Mouse (Mus musculus) mature B cell (primary cell): Measurements from ENCODE around the gene Fam24b.

Source experiments
- in situ Hi-C: fragments of 300-500 bp; cut with MboI; formaldehyde crosslinking; loops from 2 replicates; pipeline ENCODE4 v1.14.3; 2019

The Fam24b gene

GRCm38 (mm10) chr7:131329416-131329815 lies at the start of gene Fam24b:
TSS of gene Fam24b (minus strand) at chr7:131329516.
- in situ Hi-C loops: no loop called here

DNA sequence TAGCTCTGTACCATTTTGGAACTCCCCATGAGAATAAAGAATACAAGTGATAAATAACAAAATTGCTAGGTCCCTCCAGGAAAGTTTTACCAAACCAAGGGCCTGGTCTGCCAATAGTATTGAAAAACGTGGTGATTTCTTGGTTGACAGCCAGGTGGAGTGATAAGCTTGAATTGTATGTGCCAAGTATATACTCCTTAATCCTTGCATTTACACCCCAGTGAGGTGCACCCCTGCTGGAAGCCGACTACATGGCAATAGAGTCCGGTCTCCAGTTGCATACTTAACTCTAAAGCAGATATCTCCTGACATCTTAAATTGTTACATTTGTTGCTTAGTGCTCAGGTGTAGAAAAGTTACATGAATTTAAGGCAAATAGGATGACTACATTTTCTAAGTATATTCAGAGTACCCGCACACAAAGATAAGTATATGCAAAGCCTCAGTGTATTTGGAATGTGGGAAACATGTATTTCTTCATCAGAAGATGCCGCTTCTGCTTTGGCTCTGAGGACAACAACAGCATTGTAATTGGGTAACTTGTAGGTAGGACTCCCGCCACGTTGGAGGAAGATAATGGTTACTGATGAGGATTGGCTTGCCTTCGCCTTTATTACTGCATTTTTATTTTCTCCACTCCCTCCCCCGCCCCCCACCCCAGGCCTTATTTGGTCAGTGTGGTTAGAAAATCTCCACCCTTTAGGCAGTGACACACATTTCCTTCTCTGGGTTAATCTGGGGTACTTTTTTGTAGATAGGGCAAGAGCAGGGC lies 42.8 kb upstream of the Fam24b start:
- in situ Hi-C loops: no loop called here

GRCm38 (mm10) chr7:131371470-131371860 lies 42.1 kb upstream of the Fam24b start:
- in situ Hi-C loops: no loop called here

GRCm38 (mm10) chr7:131370648-131371469 lies 41.5 kb upstream of the Fam24b start, which contains the start of gene Pstk:
TSS of gene Pstk (plus strand) at chr7:131371141.
- in situ Hi-C loops: no loop called here

GRCm38 (mm10) chr7:131364131-131364530 lies 34.8 kb upstream of the Fam24b start:
- in situ Hi-C loops: no loop called here

DNA sequence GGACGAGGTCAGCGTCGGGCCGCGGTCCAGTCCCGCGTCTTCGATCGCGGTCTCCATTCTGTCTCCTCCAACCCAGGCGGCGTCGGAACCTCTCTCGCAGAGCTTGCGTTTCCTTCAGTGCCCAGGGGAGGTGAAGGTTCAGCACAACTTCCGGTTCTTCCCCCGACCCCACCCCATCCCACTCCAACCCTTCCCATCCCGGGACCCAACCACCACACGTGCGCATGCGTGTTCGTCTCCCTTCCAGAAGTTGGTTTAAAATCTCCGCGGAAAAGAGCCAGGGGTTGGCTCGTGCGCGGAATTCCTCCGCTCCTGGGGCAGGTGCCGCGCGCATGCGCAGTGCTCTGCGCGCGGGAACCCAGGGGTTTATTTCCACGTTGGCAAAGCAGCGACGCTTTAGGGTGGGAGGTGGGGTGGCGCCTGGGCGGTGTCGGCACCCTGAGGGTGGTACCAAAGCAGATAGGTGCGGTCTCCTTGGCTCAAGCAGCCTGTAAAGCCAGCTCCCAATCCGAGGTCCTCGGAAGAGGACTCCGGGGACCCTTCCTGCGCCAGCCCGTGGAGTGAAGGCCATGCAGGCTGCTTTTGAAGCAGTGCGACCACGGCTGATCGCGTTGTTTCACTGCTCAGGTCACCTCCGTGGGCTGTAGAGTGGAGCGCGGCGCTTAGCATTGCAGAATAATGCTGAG lies 33.4 kb upstream of the Fam24b start, which contains the start of gene 2310057M21Rik:
TSS of gene 2310057M21Rik (minus strand) at position 145 of the 686 bp plus-strand sequence.
- in situ Hi-C loops: no loop called here

DNA sequence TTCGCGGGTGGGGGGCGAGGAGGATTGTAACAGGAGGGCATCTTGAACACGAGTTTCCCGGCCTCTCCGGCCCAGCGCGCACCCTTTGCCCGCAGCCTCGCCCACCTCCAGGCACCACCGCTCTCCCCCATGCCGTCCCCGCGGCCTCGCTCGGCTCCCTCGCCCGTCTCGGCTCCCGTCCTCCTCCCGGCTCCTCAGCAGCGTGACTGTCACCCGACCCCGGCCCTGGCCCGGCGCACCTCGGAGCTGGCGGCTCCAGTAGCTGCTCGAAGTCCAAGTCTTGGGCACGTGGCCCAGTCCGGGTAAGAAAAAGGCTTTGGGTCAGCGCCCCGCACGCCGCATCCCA lies 32.9 kb upstream of the Fam24b start:
- in situ Hi-C loops: no loop called here

GRCm38 (mm10) chr7:131356105-131356504 lies 26.8 kb upstream of the Fam24b start:
- in situ Hi-C loops: no loop called here

DNA sequence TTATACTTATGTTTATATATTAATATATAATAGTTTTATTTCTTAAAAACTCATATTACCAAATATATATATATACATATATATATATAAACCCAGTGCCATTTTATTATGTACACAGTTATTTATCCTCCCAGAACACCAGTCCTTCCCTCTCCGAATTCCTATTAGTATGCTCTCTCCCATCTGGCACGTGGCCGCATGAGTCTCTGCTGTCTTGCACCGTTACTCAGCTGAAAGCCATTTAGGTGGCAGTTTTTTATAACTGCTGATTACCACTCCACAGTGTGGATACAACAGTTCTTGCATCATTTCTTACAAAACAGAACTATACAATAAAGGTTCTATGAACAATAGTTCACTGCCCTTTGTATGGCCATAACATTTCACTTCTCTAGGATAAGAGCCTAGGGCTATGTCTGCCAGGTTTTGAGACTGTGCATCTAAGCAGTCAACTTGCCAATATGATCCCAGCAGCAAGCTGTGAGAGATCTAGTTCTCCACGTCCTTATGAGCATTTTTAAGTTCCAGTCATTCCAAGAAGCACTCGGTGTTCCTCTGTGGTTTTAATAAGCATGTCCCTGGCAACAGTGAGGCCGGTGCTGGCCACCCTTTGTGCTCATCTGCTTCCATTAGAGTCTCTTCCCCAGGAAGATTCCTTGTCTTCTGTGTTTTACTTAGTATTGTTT lies 16.7 kb upstream of the Fam24b start:
- in situ Hi-C loops: no loop called here

DNA sequence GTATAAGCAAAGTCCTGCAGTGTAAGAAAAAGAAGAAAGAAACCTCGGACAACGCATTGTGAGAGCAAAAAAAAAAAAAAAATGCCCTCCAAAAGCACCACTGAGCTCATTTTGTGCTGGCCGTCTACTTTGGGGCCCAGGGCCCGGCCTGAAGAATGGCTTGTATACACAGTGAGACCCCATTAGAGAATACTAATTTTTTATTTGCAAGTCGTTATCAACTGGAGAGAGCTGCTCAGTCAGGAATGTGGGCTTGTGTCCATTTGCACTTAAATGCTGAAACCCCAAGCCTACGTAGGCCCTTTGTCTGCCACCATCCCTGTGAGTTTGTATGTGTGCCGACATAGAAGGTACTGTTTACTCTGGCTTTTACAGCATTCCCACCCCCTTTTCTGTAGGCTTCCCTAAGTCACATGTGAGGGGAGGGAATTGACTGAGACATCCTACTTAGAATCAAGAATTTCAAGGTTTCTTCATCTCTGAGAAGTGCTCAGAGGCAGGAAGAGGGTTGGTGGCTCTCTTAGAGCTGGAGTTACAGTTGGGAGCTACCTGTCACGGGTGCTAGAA lies 8.3 kb upstream of the Fam24b start:
- in situ Hi-C loops: no loop called here

DNA sequence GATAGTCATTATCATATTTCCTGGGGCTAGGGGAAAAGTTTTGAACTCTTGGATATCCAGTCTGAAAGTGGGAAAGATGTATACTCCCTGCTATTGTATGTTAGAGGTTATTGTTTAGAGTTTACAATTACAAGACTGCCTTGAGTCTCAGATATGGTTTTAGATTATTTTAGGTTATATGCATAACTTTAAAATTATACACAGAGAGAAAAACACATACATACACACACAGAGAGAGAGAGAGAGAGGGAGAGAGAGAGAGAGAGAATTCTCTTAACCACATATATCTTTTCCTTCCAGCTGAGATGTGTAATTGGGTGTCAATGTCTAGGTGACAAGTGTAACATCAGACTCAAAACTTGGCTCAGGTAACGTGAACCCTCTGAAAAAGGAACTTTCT lies 4.2 kb upstream of the Fam24b start, which contains the start of gene Fam24a:
TSS of gene Fam24a (plus strand) at position 301 of the 400 bp plus-strand sequence.
- in situ Hi-C loops: no loop called here

GRCm38 (mm10) chr7:131331688-131332087 lies 2.4 kb upstream of the Fam24b start:
- in situ Hi-C loops: no loop called here

DNA sequence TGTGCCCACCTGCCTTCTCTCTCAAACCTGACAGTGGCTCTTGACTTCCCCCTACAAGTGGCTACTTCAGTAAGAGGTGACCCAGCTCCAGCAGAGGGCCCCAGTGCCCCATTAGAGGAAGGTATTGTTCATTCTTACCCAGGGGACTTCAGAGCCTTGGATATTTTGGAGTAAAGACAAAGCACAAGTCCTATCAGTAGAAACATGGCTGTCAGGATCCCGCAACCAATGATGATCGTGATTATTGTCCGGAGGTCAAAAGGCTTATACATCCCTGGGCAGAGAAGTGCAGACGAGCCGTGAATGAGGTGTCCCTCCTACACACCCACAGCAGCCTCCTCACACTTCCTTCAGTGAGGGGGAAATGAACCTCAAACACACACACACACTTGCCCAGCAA lies 2.3 kb downstream of the Fam24b start:
- in situ Hi-C loops: no loop called here

GRCm38 (mm10) chr7:131322192-131322591 lies 7.1 kb downstream of the Fam24b start, which contains the start of gene Cuzd1:
TSS of gene Cuzd1 (minus strand) at chr7:131322292.
- in situ Hi-C loops: no loop called here

- in situ Hi-C loops: no loop called here
These were observed 11.0 kb downstream of the Fam24b start for GRCm38 (mm10) chr7:131318340-131318739.

DNA sequence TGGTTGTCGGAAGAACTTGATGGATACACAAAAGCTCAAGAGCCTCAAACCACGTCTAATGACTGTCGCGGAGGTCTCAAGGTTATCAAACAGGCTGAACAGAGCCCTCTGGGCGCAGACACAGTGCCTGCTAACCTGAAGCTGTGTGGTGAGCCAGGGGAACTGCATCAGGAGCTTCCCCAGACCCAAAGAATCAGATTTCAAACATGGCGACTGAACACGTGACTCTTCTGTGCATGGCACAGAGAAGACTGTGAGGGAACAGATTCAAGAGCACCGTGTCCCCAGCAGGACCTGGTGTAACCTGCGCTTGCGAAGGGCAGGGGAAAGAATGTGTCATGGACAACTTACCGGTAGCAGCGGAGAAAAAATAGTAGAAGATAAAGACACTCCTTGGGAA lies 11.7 kb downstream of the Fam24b start:
- in situ Hi-C loops: no loop called here

DNA sequence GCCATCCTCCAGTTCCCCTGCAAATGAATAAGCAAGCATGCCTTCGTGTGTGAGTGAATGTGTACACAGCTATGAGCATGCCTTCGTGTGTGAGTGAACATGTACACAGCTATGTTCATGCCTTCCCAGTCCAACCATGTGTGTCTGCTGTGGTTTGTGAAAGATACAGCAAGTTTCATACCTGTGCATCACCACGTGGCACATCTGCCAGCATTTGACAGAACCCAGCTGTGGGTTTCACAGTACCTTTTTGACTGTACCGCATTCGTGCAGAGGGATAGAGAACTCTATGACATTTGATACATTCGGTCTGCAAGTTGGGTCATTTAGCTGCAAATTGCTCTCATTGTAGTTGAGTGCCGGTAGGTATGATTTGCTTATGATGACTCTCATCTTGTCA lies 14.8 kb downstream of the Fam24b start:
- in situ Hi-C loops: no loop called here

- in situ Hi-C loops: no loop called here
These were observed 22.6 kb downstream of the Fam24b start for GRCm38 (mm10) chr7:131306733-131307132.

GRCm38 (mm10) chr7:131303340-131303739 lies 26.0 kb downstream of the Fam24b start:
- in situ Hi-C loops: no loop called here

DNA sequence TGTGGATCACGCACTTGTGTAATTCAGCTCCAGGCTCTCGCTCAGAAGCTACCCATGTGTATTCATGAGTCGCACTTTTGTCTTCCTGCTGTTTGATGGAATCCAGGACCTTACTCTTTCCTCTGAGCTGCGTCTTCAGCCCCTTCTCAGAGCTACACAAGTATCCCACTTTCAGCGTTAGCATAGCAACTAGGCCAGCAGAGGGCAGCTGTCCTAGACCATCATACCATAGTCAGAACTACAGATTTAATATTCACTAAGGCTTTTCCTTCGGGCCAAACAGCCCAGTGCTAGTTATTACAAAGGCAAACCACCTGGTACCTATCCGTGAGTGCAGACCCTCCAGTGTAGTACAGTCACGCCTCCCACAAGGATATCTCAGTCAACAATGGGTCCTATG lies 32.2 kb downstream of the Fam24b start:
- in situ Hi-C loops: no loop called here
